Mouse (Mus musculus) Muller cell, postnatal 12 days (primary cell): ENCODE measurements around the gene Cela1.

Source experiments
- DNase-seq: peaks from one replicate; pipeline ENCODE4 v3.0.0-alpha.2; 2015; ENCODE audit errors: inconsistent ontology term

Gene Cela1

GRCm38 (mm10) chr15:100670833-100671232 lies 16.9 kb downstream of the Cela1 start:
- peak; percentile 14 for DNase-seq

GRCm38 (mm10) chr15:100670004-100670403 lies 17.7 kb downstream of the Cela1 start:
- DNase-seq = no peak

GRCm38 (mm10) chr15:100669337-100669736 lies 18.4 kb downstream of the Cela1 start, which contains the start of gene Bin2:
Bin2 (minus strand) TSS chr15:100669553.
- no peak for DNase-seq

GRCm38 (mm10) chr15:100667871-100668545 lies 19.7 kb downstream of the Cela1 start:
- no peak for DNase-seq

- DNase-seq = no peak
These were observed 20.3 kb downstream of the Cela1 start for GRCm38 (mm10) chr15:100667420-100667819.

GRCm38 (mm10) chr15:100666851-100667250 lies 20.9 kb downstream of the Cela1 start:
- DNase-seq = no peak

- DNase-seq = no peak
These were observed 21.5 kb downstream of the Cela1 start for GRCm38 (mm10) chr15:100666219-100666696.

GRCm38 (mm10) chr15:100665411-100666218 lies 22.1 kb downstream of the Cela1 start:
- no peak for DNase-seq

GRCm38 (mm10) chr15:100664813-100665274 lies 22.9 kb downstream of the Cela1 start:
- no peak for DNase-seq

- DNase-seq = no peak
These were observed 26.9 kb downstream of the Cela1 start for GRCm38 (mm10) chr15:100660805-100661204.

- peak; percentile 38 for DNase-seq
These were observed 27.4 kb downstream of the Cela1 start for GRCm38 (mm10) chr15:100660306-100660705.

- no peak for DNase-seq
These were observed 32.5 kb downstream of the Cela1 start for GRCm38 (mm10) chr15:100655201-100655600.

GRCm38 (mm10) chr15:100654271-100654670 lies 33.5 kb downstream of the Cela1 start:
- DNase-seq = no peak

- no peak for DNase-seq
These were observed 36.1 kb downstream of the Cela1 start for GRCm38 (mm10) chr15:100651610-100652009.

GRCm38 (mm10) chr15:100650111-100650510 lies 37.6 kb downstream of the Cela1 start:
- DNase-seq = no peak

- DNase-seq = no peak
These were observed 41.6 kb downstream of the Cela1 start for GRCm38 (mm10) chr15:100646161-100646560.

GRCm38 (mm10) chr15:100642451-100642850 lies 45.3 kb downstream of the Cela1 start:
- no peak for DNase-seq

- DNase-seq = no peak
These were observed 46.4 kb downstream of the Cela1 start for GRCm38 (mm10) chr15:100641226-100641810.

- DNase-seq = peak; percentile 7
These were observed 47.6 kb downstream of the Cela1 start for GRCm38 (mm10) chr15:100639972-100640750.

- peak; percentile 40 for DNase-seq
These were observed 50.1 kb downstream of the Cela1 start for GRCm38 (mm10) chr15:100637661-100638060.

- DNase-seq = peak; percentile 51
These were observed 50.8 kb downstream of the Cela1 start, which contains the start of gene Smagp for GRCm38 (mm10) chr15:100636700-100637501. Smagp (minus strand) TSS chr15:100636940.
